In the genomic region with DNA sequence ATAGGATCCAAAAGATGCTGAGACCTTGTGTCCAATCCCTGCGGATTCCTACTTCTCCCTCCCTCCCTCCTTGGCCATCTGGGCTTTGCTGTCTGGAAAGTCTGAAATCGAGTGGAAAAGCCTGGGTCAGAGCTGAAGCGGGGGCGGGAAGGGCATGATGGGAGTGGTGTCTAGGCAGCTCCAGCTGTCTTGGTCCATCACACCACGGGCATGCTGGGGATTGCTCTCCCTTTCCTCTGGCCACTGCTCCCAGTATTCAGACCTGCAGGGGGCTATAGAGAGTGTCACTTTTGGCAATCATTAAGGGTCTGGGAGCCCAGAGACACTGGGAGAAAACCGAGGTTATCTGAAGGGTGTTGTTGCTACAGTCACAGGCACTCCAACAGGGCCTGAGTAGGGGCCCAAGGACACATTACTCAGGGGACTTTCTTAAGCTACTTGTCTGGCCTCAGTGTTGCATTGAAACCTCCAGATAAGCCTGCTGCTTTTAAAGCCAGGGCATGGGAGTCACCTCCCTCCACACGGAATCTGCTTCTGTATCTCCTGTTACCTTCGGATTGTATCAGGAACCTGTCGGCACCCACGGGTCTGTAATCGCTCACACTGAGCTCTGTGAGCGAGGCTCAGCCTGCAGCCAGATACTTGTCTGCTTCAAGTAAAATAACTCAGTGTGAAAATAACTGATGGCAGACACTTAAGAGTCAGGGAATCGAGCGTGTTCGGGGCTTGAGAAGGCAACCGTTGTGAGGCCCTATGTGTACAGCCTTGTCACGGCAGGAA, we compare ENCODE assay signal across 14 mouse cellular contexts. TPM values are rescaled to one million over a fixed set of nuclear protein-coding genes. Genes with fewer than 3 reads are reported as not detected.
A peak's percentile ranks its signal among the peaks of the same experiment; 100 is the strongest.
DNase-seq lines count a peak whose midpoint lies in the region; ATAC-seq lines count a peak whose summit lies in the region.
"Had no signal": no experiment of that assay in that cellular context is flagged by ENCODE, and none has a peak within 500 bp of the region (broad histone marks: within the 10 kb centered on the region; RNA-seq: fewer than 3 reads in every experiment).

No protein-coding gene starts in this region.

- H3K9ac ChIP-seq in heart, embryonic 15.5 days, result 0 out of 2 replicates have a peak overlapping the region, but pooled peaks have one; percentile 1
- H3K9ac ChIP-seq: forebrain, embryonic 12.5 days; neural tube, embryonic 12.5 days had no signal

- H3K27me3 ChIP-seq in heart, embryonic 15.5 days, result no peaks in the 10 kb centered on the region
- H3K27me3 ChIP-seq: forebrain, embryonic 12.5 days; neural tube, embryonic 12.5 days had no signal

- peaks cover 24% of the 10 kb centered on the region for H3K4me1 ChIP-seq in heart, embryonic 15.5 days (replicated peaks)
- H3K4me1 ChIP-seq: forebrain, embryonic 12.5 days; neural tube, embryonic 12.5 days had no signal

- peak overlapping the region; percentile 67 for H3K27ac ChIP-seq in heart, embryonic 15.5 days
- H3K27ac ChIP-seq: forebrain, embryonic 12.5 days; macrophage; neural tube, embryonic 12.5 days had no signal

- peak; percentile 59 for DNase-seq in gastrocnemius, postnatal 14 days
- DNase-seq in gastrocnemius, adult 18-20 months (ENCODE audit: low spot score), result no peak
- DNase-seq in left cerebral cortex, postnatal 4 days, result peak; percentile 60
- no peak for DNase-seq in left cerebral cortex, postnatal 25 days (ENCODE audit: low spot score in 2 of 2)
- DNase-seq in brain, adult 2 months (ENCODE audit: low read depth, low spot score), result peak; percentile 47
- DNase-seq in layer of hippocampus, adult 9-10 months (ENCODE audit: low spot score), result no peak
- no peak for DNase-seq in adipocyte (ENCODE audit: low spot score)
- DNase-seq: embryo, embryonic 11 days had no signal

- intact Hi-C loops in gastrocnemius, postnatal 14 days (cut with DNase I; ENCODE audit: low total_unique reads), result no loop called here
- intact Hi-C loops in left cerebral cortex, postnatal 4 days (cut with DNase I), result loop anchor here (5.0 kb wide), 1 partner anchor 339 kb away; no protein-coding TSS in a partner anchor
- intact Hi-C loops in left cerebral cortex, postnatal 25 days (cut with DNase I), result loop anchor here (5.0 kb wide), 1 partner anchor 339 kb away; no protein-coding TSS in a partner anchor

- peak overlapping the region; percentile 27 for H3K4me2 ChIP-seq in heart, embryonic 15.5 days
- H3K4me2 ChIP-seq: forebrain, embryonic 12.5 days; neural tube, embryonic 12.5 days had no signal

- 25% methylated on average over 17 of the region's 17 CpGs for WGBS in heart, embryonic 15.5 days

- H3K9me3 ChIP-seq in heart, embryonic 15.5 days (replicated peaks), result no peaks in the 10 kb centered on the region
- H3K9me3 ChIP-seq: forebrain, embryonic 12.5 days; neural tube, embryonic 12.5 days had no signal

- no peak overlapping the region for H3K4me3 ChIP-seq in heart, embryonic 15.5 days
- H3K4me3 ChIP-seq: forebrain, embryonic 12.5 days; neural tube, embryonic 12.5 days had no signal

- no peaks in the 10 kb centered on the region for H3K36me3 ChIP-seq in heart, embryonic 15.5 days

- ATAC-seq in heart, embryonic 15.5 days (replicated peaks; ENCODE audit: insufficient number of reproducible peaks, insufficient read depth, low FRiP score, low read depth), result peak; percentile 49; the same call in 1 of the 2 replicates

RNA-seq across cellular contexts. Expression of a gene that starts 29.0 kb away (rescaled TPM):
- 1 to 10 TPM; 2.1 to 3.8 TPM for total RNA-seq in gastrocnemius, postnatal 14 days (2021)
- total RNA-seq in gastrocnemius, adult 18-20 months (2021), result under 1 TPM; 0.07 to 0.17 TPM
- under 1 TPM; 0.20 to 0.26 TPM for total RNA-seq in left cerebral cortex, postnatal 4 days (2021)
- under 1 TPM; 0.14 to 0.28 TPM for total RNA-seq in left cerebral cortex, postnatal 25 days (2021)
- 1.7 and 5.4 TPM in 2 replicates for polyA plus RNA-seq in heart, embryonic 15.5 days (2015; fragmentation: Nextera tagmentation; extraction: Ambion mirVana)
- total RNA-seq: CH12.LX had no signal
- polyA plus RNA-seq: large intestine, adult 2 months; macrophage had no signal

Comparison
In these comparisons a context has a peak if more than half of its experiments do, and no peak if none do; other contexts are left out.
1. DNase-seq: peak in gastrocnemius, postnatal 14 days (single experiment), left cerebral cortex, postnatal 4 days (single experiment) and brain, adult 2 months (single experiment); none in gastrocnemius, adult 18-20 months (single experiment), left cerebral cortex, postnatal 25 days (0 of 2), layer of hippocampus, adult 9-10 months (single experiment) and adipocyte (single experiment).